Mouse (Mus musculus) kidney, adult 9 months (tissue): ENCODE measurements around the gene Ctns.

ENCODE experiments used
- DNase-seq: peaks from one replicate; pipeline ENCODE4 v3.0.0; 2022

Gene Ctns

DNA sequence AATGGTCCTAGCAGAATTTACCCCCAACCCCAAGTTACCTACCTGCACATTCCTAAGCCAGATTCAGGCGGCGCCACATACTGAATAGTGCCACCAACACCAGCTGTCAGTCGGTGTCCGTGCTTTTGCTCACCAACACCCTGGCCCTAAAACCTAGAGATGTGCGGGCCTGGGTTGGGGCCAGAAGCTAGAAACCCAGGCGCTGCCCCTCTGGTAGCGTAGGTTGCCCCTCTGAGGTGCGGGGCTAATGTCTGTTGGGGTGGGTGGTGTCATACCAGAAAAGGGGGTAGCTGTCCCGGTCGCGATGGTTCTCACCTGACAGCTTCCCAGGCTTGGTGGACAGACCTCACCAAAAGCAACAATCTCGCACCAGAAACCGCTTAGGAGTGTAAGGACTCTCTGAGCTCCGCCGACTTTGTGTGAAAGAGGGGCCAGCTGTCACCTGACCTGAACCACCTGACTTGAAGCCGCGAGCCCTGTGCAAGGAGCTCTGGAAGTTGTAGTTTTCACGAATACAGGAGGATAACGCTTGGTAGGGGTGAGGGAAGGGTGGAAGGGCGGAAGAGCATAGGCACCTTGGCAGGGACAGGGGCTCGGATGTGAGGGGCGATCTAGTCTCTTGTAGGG is at the start of gene Ctns:
TSS of gene Ctns (minus strand) at position 440 of the 627 bp plus-strand sequence.
- peak; percentile 94 for DNase-seq

DNA sequence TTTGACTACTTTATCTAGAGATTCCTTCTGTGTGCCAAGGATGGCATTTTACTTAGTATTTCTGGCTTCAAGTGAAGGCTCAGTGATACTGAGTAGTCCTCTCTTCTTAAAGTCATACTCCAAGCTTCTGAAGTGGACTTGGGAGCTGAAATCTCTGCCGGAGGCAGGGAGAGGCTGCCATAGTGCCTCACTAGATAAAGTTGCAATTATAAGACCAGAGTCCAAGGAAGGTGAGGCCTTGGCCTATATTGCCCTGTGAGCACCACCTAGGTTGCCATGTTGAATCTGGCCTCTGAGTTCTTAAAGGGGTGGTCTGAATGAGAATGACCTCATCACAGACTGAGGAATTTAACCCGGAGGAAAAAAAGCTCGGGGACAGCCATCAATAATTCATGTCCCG is 43.9 kb upstream of the Ctns start:
- no peak for DNase-seq

DNA sequence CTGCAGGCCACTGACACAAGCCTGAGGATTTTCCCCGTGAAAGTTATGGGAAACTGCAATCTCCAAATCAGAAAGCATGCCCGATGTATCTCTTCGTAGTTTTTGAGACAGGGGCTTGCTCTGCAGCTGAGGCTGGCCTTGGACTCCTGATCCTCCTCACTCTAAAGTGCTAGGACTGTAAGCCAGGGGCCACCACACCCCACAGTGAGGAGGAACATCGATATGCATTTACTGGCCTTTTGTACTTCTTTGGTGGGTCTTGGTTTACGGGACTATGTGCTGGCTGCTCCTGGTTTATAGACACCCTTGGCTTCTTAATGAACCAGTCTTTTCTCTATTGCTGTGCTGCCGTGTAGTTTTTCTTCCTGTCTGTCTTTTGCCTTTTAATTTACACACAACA is 43.4 kb upstream of the Ctns start:
- DNase-seq, result no peak

DNA sequence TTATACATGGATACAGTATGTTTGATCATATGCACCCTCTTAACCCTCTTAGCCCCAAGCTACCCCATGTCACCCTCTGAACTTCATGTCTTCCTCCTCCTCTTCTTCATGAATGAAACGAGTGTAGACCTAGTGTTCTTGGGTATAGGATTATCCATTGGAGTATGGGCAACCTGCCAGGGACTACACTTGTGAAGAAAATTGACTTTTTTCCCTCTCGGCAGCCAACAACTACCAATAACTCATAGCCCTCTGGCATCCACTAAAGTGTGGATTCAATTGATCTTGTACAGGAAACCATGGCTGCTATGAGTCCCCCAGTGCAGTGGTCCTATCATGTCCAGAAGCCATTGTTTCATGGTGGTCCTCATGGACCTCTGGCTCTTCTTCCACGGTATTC is 37.9 kb upstream of the Ctns start:
- no peak for DNase-seq

DNA sequence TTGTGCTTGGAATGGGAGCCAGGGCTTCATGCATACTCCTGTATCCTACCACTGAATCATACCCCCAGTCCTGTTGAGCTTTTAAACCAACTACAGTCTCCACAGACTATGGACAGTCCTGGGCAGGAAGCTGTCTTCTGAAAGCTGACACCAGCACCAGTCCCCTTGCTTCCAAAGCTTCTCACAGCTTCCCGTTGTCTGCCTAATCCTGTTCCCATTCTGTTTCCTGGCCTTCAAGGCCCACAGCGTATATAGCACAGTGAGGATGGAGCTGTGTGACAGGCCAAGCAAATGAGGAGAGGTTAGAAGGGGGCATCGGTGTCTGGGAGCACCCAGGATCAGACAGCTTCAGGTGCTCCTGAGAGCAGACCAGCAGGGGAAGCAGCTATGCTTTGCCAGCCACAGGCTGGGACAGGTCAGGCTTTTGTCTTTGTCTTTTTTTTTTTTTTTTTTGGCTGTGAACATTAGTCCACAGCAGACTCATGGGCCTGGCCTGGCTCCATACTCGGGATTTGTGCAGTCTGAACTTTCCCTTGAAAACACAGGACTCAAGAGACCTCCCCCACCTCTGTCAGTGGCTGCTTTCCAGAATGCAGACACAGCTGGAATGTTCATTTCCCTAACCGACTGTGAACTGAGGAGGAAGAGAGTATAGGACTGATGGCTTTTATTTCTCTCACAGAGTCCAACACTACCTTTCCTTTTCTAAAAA is 37.3 kb upstream of the Ctns start:
- peak; percentile 64 for DNase-seq

DNA sequence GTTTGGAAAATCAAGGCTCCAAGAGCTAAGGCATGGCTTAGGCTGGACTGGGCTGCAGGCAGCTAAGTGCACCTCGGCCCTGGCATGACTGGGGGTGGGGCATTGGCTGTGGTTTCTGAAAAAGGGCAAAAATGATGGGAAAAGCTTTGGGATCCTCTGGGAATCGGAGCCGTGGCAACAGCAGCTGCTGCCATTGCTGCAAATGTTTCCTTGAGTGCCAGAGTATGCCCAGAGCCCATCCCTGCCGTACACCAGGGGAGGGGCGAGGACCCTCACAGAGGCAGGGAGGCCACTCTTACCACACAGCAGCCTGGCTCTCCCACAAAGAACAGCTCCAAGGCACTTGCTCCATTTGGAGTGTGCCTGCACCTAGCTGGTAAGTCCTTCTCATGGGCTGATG is 35.1 kb upstream of the Ctns start, which contains the start of gene Trpv1:
TSS of gene Trpv1 (plus strand) at position 301 of the 400 bp plus-strand sequence.
- DNase-seq, result no peak

DNA sequence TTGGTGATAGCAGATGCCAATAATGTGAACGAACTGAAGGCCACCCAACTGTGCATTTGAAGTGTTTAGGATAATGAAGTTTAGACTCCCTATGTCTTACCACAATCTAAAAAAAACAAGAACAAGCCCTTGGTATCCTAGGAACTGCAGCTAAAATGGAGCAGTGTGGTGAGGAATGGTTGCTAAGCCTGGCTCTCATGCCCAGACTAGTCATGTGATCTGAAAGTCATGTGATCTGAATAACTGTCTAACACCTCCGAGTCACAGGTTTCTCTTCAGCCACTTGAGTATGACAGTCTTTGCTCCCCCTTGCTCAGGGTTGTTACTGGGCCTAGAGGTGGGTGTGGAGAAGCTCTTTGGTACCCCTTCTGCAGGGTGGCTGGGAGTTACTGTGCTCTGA is 33.7 kb upstream of the Ctns start:
- no peak for DNase-seq

DNA sequence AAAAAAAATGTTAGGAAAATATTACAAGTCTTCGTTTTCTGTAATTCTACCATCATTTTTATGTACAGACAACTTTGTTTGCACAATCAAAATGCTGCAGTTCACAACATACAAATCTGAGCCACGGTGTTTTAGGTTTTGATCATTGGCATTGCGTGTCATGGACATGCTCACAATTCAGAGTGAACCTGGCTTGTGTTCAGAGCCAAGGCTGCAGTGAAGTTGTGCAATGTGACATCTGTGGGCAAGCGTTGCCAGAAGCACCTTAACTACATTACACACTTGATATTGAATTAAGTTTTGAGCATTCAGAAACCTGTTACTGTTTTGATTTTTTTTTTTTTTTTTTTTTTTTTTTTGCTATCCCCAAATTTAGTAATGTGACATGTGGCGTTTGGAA is 31.2 kb upstream of the Ctns start:
- no peak for DNase-seq

DNA sequence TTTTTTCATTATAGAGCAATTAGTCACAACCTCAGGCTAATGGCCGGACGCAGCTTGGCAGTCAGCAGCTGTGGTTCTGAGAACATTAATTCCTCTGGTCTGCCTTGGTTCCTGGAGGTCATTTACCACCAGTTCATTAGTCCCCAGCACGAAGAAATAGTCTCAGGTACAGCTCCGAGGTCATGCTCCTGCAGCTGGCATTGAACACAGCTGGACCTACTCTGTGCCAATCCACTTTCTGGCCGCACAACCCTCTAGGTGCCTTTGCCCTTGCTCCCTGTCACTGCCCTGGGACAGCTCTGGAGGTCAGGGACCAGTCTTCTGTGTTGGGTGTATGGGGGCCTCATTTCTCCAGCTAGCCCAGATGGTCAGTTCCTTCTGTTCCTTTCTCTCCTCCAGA is 30.0 kb upstream of the Ctns start:
- peak; percentile 24 for DNase-seq

DNA sequence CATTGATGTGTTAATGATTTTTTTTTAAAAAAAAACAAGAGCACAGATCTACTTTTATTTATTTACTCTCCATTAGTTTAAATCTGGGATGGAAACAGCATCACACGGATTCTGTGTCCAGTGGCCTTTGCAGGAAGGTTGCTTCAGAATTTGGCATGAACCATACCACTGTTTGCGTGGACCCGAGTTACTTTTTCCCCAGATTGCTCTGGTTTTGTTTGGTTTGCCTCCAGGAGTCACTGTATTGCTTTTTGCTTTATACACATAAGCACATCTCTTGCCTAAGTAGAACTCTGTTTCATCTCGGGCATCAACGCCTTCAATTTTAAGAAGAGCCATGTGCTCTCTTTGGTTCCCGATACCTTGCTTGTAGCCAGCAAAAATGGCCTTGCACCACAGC is 27.0 kb upstream of the Ctns start:
- DNase-seq, result no peak

DNA sequence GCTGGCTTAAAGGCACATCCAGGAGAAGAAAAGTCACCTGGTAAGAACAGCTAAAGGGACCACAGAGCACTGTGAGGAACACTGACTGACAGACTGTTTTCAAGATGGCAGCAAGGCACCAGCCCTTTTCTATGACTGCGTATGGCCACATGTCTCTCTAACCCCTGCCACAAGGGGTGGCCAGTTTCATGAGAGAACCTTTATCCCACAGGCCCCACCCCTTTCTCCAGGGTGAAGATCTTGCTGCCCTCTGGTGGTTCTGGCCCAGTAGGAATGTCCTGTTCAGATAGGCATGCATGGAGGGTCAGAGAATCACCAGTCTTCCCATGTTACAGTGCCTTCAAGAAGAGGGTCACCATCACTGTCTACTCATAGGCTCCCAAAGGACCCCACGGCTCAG is 25.1 kb upstream of the Ctns start:
- DNase-seq, result peak; percentile 68

DNA sequence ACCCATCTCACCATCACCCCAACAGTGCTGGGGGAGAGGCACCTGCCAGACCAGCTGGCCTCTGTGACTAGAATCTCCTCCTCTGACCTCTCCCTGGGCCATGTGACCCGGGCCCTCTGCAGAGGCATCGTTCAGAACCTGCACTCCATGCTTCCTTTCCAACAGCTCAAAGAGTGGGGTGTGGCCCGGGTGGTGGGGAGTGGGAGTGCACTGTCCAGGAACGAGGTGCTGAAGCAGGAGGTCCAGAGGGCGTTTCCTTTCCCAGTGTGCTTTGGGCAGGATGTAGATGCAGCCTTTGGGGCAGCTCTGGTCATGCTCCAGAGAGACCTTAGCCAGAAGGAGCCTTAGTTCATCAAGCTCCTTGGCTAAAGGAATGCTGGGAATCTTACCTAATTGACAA is 24.0 kb upstream of the Ctns start:
- DNase-seq, result no peak

DNA sequence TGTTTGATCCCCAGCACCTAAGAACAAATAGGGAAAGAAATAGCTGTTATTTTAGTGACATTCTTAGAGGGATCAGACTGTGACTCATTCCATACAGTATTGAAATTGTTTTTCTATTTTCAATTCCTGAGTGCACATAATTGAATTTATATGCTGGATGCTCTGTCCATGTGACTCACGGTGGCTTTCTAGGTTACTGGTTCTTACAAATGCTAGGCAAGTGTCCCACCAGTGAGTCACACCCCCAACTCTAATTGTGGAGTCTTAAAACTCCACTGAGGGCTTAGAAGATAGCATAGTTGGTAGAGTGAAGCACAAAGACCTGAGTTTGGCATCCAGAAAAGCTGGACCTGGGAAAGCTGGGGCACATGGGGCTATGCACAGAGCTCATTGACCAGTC is 21.8 kb upstream of the Ctns start:
- DNase-seq, result no peak

DNA sequence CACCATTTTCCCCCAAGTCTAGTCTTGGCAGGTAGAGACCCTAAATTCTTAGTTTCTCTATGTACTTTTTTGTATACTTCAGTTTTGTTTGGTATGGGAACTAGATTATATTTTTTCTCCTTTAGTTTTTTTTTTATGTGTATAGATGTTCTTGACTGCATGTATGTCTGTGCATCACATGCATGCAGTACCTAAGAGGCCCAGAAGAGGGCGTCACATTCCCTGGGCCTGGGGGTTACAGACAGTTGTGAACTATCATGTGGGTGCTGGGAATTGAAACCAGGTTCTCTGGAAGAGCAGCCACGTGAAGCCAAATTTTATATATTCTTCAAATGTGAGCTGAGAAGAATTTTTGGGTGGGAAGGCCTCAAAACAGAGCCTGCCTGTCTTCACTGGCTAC is 20.8 kb upstream of the Ctns start:
- no peak for DNase-seq

DNA sequence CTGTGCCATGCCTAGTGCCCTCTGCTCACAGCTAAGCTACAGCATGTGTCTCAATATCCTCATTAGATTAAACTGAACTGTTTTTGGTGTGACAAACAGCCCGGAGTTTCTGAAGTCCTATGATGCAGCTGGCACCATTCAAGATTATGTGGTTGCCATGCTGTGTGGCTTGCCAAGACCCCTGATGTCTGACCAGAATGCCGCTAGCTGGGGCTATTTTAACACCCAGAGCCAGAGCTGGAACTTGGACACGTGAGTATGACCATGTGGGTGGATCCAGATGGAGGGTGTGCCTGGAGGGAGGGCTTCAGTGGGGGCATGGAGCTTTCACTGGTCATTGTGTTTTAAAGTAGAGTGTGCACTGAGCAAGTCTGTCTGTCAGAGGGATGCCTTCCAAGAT is 15.1 kb upstream of the Ctns start:
- no peak for DNase-seq

DNA sequence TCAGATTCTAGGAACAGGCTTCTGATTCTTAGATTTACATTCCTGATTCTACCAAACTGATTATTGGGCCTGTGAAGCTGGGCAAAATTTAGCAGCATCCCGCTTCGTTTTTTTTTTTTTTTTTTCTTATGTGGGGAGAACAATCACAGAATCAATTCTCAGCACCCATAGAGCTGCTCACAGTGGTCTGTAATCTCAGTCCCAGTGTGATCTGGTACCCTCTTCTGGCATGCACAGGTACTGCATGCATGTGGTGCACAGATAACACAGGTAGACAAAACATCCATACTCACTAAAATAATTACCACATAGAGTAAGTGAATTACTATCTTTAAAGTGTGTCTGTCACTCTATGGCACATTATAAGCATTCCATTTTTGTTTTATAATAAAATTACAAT is 8.8 kb upstream of the Ctns start:
- no peak for DNase-seq

DNA sequence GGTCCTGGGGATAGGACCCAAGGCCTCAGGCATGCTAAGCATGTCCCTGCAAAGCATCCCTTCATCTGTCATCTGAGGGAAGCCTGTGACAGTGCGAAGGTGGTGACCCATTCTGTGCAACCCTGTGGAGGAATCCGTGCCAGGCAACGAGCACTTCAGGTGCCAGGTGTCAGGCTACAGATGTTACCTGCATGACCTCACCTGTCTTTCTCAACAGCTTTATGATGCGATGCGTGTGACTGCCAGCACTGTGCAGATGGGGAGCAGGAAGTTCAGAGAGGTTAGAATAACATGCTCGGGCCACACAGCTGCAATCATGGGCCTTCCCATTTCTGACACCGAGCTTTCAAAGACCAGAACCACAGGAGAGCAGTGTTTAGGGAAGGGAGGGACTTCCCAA is 6.4 kb upstream of the Ctns start:
- DNase-seq, result no peak

DNA sequence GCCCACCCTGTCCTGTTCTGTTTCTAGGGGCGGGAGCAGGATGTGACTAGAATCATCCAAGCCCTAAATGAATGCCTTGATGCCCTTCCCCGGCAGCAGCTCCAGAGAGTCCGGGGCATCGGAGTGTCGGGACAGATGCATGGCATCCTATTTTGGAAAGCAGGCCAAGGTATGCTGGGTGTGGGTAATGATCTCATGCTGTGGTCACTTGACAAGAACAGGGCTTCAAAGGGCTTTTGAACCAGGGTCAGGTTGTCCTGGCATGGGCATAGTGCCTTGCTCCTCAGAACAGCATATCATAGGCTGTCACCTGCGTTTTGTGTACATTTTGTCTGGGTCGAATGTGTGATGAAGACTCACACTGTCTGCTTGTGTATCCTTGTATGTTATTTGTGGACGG is 5.1 kb upstream of the Ctns start:
- no peak for DNase-seq

DNA sequence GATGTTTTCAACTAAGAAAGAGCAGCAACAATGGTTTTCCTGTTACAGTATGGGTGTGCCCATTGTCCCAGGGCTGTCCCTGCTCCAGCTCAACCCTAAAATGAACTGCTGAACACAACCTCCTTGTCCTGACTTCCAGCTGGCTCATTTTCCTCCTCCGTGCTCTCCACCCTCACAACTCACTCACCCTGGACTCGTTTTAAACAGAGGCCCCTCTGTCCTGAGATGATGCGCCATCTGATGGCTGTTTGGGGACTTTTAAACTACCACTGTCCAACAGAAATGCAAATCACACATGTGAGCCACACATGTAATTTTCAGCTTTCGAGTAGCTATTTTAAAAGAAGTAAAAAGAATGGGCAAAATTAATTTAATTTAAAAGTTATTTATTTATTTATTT is 2.8 kb upstream of the Ctns start:
- DNase-seq, result no peak

DNA sequence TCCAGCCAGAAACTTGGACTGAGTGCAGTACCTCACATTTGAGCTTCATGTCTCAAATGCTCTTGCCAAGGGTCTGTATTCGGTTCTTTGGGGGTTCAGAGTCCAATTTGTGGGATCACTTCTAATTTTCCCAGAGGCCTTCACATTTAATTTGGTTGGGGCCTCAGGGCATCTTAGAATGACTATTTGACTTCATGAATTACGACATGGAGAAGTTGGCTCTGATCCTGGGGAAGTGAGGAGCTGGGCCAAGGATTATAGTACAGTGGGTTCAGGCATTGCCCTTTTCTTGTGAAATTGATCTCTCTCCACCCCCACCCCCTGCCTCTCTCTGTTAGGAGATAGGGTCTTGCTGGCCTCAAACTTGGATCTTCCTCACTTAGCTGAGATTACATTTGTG is 2.2 kb upstream of the Ctns start:
- peak; percentile 56 for DNase-seq

DNA sequence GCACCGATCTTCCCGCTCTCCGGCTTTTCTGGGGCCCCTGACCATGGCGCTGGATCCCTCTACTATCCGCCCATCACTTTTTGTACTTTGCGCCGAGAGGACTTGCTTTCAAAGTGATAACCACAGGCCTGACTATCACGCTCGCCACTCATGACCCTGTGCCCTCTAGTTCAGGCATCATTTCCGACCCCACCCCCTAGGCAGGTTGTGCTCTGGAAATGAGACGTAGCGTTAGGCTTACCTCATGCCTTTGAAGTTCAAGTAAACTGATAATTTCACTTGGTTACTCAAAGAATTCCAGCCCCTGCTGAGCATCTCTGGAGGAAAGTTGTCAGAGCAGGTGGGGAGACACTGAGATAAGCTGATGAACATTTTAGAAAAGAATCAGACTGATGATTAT is 1.0 kb upstream of the Ctns start:
- DNase-seq, result peak; percentile 55

DNA sequence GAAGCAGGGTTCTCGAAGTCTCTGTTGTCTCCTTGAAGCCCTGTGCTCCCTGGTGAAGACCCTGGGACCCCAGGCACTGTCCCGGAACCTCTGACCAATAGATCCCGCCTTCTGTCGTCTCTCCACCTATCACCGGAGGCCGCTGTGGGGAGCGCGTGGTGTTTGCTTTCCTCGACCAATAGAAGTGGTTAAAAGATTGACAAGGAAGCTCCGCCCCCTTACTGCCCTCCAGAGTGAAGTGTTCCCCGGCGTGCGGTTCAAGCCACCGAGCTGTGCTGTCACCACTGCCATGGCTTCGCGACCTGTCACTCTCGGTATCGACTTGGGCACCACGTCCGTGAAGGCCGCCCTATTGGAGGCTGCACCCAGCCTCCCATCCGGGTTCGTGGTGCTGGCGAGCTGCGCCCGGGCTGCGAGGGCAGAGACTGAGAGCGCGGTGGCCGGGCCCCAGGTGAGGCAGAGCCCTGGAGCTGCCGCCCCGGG is 429 bp upstream of the Ctns start, which contains the start of gene Shpk:
TSS of gene Shpk (plus strand) at position 231 of the 483 bp plus-strand sequence.
- peak; percentile 98 for DNase-seq

DNA sequence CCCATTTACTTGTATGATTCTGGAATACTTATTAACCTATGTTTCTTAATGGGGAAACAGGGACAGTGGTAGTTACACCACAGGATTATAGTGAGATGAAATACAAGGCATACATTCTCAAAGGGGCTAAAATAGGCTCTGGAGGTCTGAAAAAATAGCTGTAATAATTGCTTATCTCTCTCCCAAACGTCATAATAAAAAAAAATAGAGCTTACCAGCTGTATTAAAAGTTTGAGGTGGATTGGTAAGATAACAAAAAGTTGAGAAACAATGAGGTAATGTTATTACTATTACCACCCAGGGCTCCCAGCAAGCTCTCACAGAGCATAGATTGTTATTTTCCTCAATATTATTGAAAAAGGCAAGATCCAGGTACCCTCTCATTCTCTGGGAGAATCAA is 652 bp downstream of the Ctns start:
- no peak for DNase-seq

DNA sequence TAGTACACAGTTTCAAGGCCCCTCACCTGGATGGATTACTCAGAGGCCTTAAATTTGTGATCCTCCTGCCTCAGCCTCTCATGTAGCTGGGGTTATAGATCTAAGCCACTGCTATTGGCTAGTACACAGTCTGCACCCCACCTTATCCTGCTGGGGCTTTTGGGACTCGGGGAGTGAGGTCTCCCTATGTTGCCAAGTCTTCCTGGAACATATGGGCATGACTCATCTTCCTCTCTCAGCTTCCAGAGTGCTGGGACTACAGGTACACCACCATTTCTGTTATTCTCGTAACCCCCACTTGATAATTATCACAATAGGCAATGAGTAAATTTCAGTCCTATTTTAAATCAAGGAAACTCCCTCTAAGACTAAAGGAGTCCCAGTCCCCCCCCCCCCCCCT is 4.4 kb downstream of the Ctns start:
- no peak for DNase-seq

DNA sequence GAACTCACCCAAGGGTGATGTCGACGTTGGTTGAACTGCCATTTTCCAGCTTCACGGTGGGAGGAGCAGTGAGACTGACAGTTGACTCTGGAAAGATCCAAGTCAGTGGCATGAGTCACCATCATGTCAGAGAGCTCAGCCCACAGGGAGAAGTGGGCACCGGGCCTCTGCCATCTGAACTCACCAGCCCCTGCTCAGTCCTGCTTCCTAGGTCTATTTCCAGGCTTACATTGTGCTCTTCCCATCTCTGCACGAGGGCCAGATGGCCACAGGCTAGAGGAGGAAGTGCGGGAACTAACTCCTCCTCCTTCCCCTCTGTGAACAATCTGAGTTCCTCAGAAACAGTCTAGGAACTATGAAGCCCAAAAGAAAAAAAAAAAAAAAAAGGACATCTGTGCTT is 5.8 kb downstream of the Ctns start:
- DNase-seq, result no peak
